Mouse (Mus musculus) adrenal gland, adult (tissue): ENCODE results near the gene Tbata.
A peak's percentile ranks its signal among the peaks of the same experiment; 100 is the strongest.

Experiments
- DNase-seq, 2 experiments: peaks; one replicate each; pipeline ENCODE4 v3.0.0; 2022 to 2023; ENCODE audit warnings: low spot score in 1 of 2; ENCODE audit not compliant: inconsistent age in 2 of 2

Tbata gene

GRCm38 (mm10) chr10:61203930-61204329 lies 32.2 kb downstream of the Tbata start:
- DNase-seq, result no peak

- DNase-seq, result no peak
These were observed 36.4 kb downstream of the Tbata start for GRCm38 (mm10) chr10:61208114-61208684.

GRCm38 (mm10) chr10:61211105-61211504 lies 39.4 kb downstream of the Tbata start:
- DNase-seq, result no peak

GRCm38 (mm10) chr10:61211743-61212142 lies 40.0 kb downstream of the Tbata start:
- DNase-seq, result peak; percentile 40 to 79

- DNase-seq, result no peak
These were observed 41.1 kb downstream of the Tbata start for GRCm38 (mm10) chr10:61212817-61213216.

GRCm38 (mm10) chr10:61215658-61216057 lies 43.9 kb downstream of the Tbata start:
- no peak for DNase-seq

GRCm38 (mm10) chr10:61216163-61216562 lies 44.4 kb downstream of the Tbata start:
- DNase-seq, result no peak

GRCm38 (mm10) chr10:61219318-61219717 lies 47.6 kb downstream of the Tbata start:
- no peak for DNase-seq

- no peak for DNase-seq
These were observed 53.9 kb downstream of the Tbata start for GRCm38 (mm10) chr10:61225694-61226093.

- no peak for DNase-seq
These were observed 55.1 kb downstream of the Tbata start for GRCm38 (mm10) chr10:61226784-61227396.

GRCm38 (mm10) chr10:61231756-61232155 lies 60.0 kb downstream of the Tbata start:
- DNase-seq, result no peak

GRCm38 (mm10) chr10:61232858-61233567 lies 61.3 kb downstream of the Tbata start:
- no peak for DNase-seq

- DNase-seq, result no peak
These were observed 62.6 kb downstream of the Tbata start for GRCm38 (mm10) chr10:61234319-61234718.

GRCm38 (mm10) chr10:61235677-61236267 lies 64.0 kb downstream of the Tbata start:
- peak in 1 of 2 experiments; percentile 14 for DNase-seq

GRCm38 (mm10) chr10:61236683-61237390 lies 65.1 kb downstream of the Tbata start:
- peak in 1 of 2 experiments; percentile 16 for DNase-seq

GRCm38 (mm10) chr10:61237391-61237785 lies 65.6 kb downstream of the Tbata start:
- DNase-seq, result no peak
